Mouse (Mus musculus) hindbrain, embryonic 16.5 days (tissue): ENCODE measurements around the gene Nwd2. TPM values are rescaled to one million over a fixed set of nuclear protein-coding genes. Genes with fewer than 3 reads are reported as not detected.

Source experiments
- ATAC-seq: fragments of 200-750 bp; cut with Nextera tagmentation; 2 replicates; pipeline ENCODE4 v1.8.0; 2017; ENCODE audit warnings: moderate TSS enrichment, moderate library complexity
- H3K27ac ChIP-seq: fragments of 300-500 bp; sonication (generic); 2 replicates; pipeline ENCODE4 v1.5.1; 2014; ENCODE audit warnings: low read depth, mild to moderate bottlenecking, control low read depth, low read length, moderate library complexity
- H3K27me3 ChIP-seq: fragments of 300-500 bp; sonication (generic); replicated peaks from 2 replicates; pipeline ENCODE4 v1.6.1; 2014; ENCODE audit warnings: low read length; ENCODE audit not compliant: control insufficient read depth, insufficient read depth
- H3K36me3 ChIP-seq: fragments of 300-500 bp; sonication (generic); 2 replicates; pipeline ENCODE4 v1.6.1; 2014; ENCODE audit warnings: mild to moderate bottlenecking, low read length, moderate library complexity, mixed read lengths; ENCODE audit not compliant: control insufficient read depth, insufficient read depth
- H3K4me1 ChIP-seq: fragments of 300-500 bp; sonication (generic); 2 replicates; pipeline ENCODE4 v1.6.1; 2014; ENCODE audit warnings: low read depth, low read length; ENCODE audit not compliant: control insufficient read depth, insufficient read depth
- H3K4me2 ChIP-seq: fragments of 300-500 bp; sonication (generic); 2 replicates; pipeline ENCODE4 v1.6.1; 2014; ENCODE audit warnings: mild to moderate bottlenecking, low read length, control low read depth, moderate library complexity
- H3K4me3 ChIP-seq: fragments of 300-500 bp; sonication (generic); 2 replicates; pipeline ENCODE4 v1.5.1; 2014; ENCODE audit warnings: mild to moderate bottlenecking, low read length, control low read depth, moderate library complexity
- H3K9ac ChIP-seq: fragments of 300-500 bp; sonication (generic); 2 replicates; pipeline ENCODE4 v1.6.1; 2014; ENCODE audit warnings: low read depth, mild to moderate bottlenecking, control low read depth, low read length, moderate library complexity
- H3K9me3 ChIP-seq: fragments of 300-500 bp; sonication (generic); 2 replicates; pipeline ENCODE4 v1.6.1; 2014; ENCODE audit warnings: mild to moderate bottlenecking, low read length, moderate library complexity; ENCODE audit not compliant: control insufficient read depth
- WGBS: fragments of 180-500 bp; shearing (Covaris S2); extraction: QIAGEN DNeasy Blood & Tissue Kit; methylation state at CpG from one replicate; pipeline ENCODE4 v1.1.7; 2014; 5-methylcytosine and 5-hydroxymethylcytosine counted together
- polyA plus RNA-seq: library from polyadenylated mRNA; unstranded; fragments of >200 nt; fragmentation: Nextera tagmentation; extraction: Ambion mirVana; gene quantifications from 2 replicates; pipeline ENCODE4 v1.2.1, GENCODE M21; 2015

Nwd2 gene
- polyA plus RNA-seq, 1 experiment from 2014 or later = 12.1 TPM

GRCm38 (mm10) chr5:63828380-63829185, 179.7 kb downstream of the Nwd2 start:
- Histone ChIP-seq H3K36me3 (no peaks in the 10 kb centered on the region), H3K4me2 (no peak overlapping the region), H3K4me1 (no peaks in the 10 kb centered on the region), H3K9me3 (no peaks in the 10 kb centered on the region), H3K27ac (no peak overlapping the region), H3K9ac (no peak overlapping the region), H3K4me3 (no peak overlapping the region), H3K27me3 (no peaks in the 10 kb centered on the region)
- ATAC-seq = no peak
- 86% methylated on average over 10 of the region's 10 CpGs for WGBS

GRCm38 (mm10) chr5:63831054-63831453, 182.2 kb downstream of the Nwd2 start:
- no peaks in the 10 kb centered on the region for H3K4me1 ChIP-seq
- H3K27me3 ChIP-seq = no peaks in the 10 kb centered on the region
- no peak overlapping the region for H3K4me2 ChIP-seq
- H3K27ac ChIP-seq = no peak overlapping the region
- H3K9me3 ChIP-seq = no peaks in the 10 kb centered on the region
- H3K4me3 ChIP-seq = no peak overlapping the region
- no peak overlapping the region for H3K9ac ChIP-seq
- H3K36me3 ChIP-seq = no peaks in the 10 kb centered on the region
- 90% methylated on average over 4 of the region's 4 CpGs for whole genome bisulfite sequencing
- no peak for ATAC-seq

- H3K4me2 ChIP-seq = no peak overlapping the region
- no peak overlapping the region for H3K4me3 ChIP-seq
- WGBS = 64% methylated on average over 5 of the region's 5 CpGs
- no peaks in the 10 kb centered on the region for H3K36me3 ChIP-seq
- H3K9ac ChIP-seq = no peak overlapping the region
- H3K9me3 ChIP-seq = no peaks in the 10 kb centered on the region
- no peak for ATAC-seq
- H3K4me1 ChIP-seq = no peaks in the 10 kb centered on the region
- no peaks in the 10 kb centered on the region for H3K27me3 ChIP-seq
- no peak overlapping the region for H3K27ac ChIP-seq
Measured at GRCm38 (mm10) chr5:63833955-63834354, 185.1 kb downstream of the Nwd2 start.

GRCm38 (mm10) chr5:63834435-63834834, 185.5 kb downstream of the Nwd2 start:
- Histone ChIP-seq H3K27me3 (no peaks in the 10 kb centered on the region), H3K27ac (no peak overlapping the region), H3K4me2 (no peak overlapping the region), H3K4me3 (no peak overlapping the region), H3K36me3 (no peaks in the 10 kb centered on the region), H3K9ac (no peak overlapping the region), H3K4me1 (no peaks in the 10 kb centered on the region), H3K9me3 (no peaks in the 10 kb centered on the region)
- ATAC-seq = no peak
- WGBS = 76% methylated on average over 3 of the region's 3 CpGs

- Histone ChIP-seq H3K4me1 (no peaks in the 10 kb centered on the region), H3K27me3 (no peaks in the 10 kb centered on the region), H3K9me3 (no peaks in the 10 kb centered on the region), H3K4me3 (no peak overlapping the region), H3K27ac (no peak overlapping the region), H3K9ac (no peak overlapping the region), H3K4me2 (no peak overlapping the region), H3K36me3 (no peaks in the 10 kb centered on the region)
- ATAC-seq = no peak
- 85% methylated on average over 5 of the region's 5 CpGs for WGBS
Measured at GRCm38 (mm10) chr5:63837115-63837514, 188.2 kb downstream of the Nwd2 start.

- Histone ChIP-seq H3K36me3 (no peaks in the 10 kb centered on the region), H3K9ac (no peak overlapping the region), H3K27ac (no peak overlapping the region), H3K9me3 (no peaks in the 10 kb centered on the region), H3K4me1 (no peaks in the 10 kb centered on the region), H3K4me2 (no peak overlapping the region), H3K4me3 (no peak overlapping the region), H3K27me3 (no peaks in the 10 kb centered on the region)
- WGBS = 93% methylated on average over 2 of the region's 2 CpGs
- ATAC-seq = no peak
Measured at GRCm38 (mm10) chr5:63837851-63838250, 188.9 kb downstream of the Nwd2 start.

- Histone ChIP-seq H3K36me3 (no peaks in the 10 kb centered on the region), H3K9me3 (peaks cover under 1% of the 10 kb centered on the region; the same call in 1 of the 2 replicates), H3K9ac (no peak overlapping the region), H3K27ac (no peak overlapping the region), H3K4me1 (no peaks in the 10 kb centered on the region), H3K27me3 (no peaks in the 10 kb centered on the region), H3K4me3 (no peak overlapping the region), H3K4me2 (no peak overlapping the region)
- WGBS = 64% methylated on average over 12 of the region's 12 CpGs
- no peak for ATAC-seq
Measured at GRCm38 (mm10) chr5:63839801-63840416, 191.0 kb downstream of the Nwd2 start.

- Histone ChIP-seq H3K9ac (no peak overlapping the region), H3K4me2 (no peak overlapping the region), H3K4me1 (no peaks in the 10 kb centered on the region), H3K27ac (no peak overlapping the region), H3K27me3 (no peaks in the 10 kb centered on the region), H3K4me3 (no peak overlapping the region), H3K36me3 (no peaks in the 10 kb centered on the region), H3K9me3 (peaks cover 3% of the 10 kb centered on the region; the same call in 1 of the 2 replicates)
- WGBS = 92% methylated on average over 8 of the region's 8 CpGs
- ATAC-seq = no peak
Measured at GRCm38 (mm10) chr5:63847080-63847479, 198.2 kb downstream of the Nwd2 start.

- Histone ChIP-seq H3K4me1 (no peaks in the 10 kb centered on the region), H3K4me3 (no peak overlapping the region), H3K27me3 (no peaks in the 10 kb centered on the region), H3K4me2 (no peak overlapping the region), H3K9ac (no peak overlapping the region), H3K36me3 (no peaks in the 10 kb centered on the region), H3K27ac (no peak overlapping the region), H3K9me3 (peaks cover 3% of the 10 kb centered on the region; the same call in 1 of the 2 replicates)
- ATAC-seq = no peak
- WGBS = 85% methylated on average over 13 of the region's 13 CpGs
Measured at GRCm38 (mm10) chr5:63847541-63848226, 198.8 kb downstream of the Nwd2 start.
